ENCODE assay signal across 8 mouse cellular contexts in the genomic region with DNA sequence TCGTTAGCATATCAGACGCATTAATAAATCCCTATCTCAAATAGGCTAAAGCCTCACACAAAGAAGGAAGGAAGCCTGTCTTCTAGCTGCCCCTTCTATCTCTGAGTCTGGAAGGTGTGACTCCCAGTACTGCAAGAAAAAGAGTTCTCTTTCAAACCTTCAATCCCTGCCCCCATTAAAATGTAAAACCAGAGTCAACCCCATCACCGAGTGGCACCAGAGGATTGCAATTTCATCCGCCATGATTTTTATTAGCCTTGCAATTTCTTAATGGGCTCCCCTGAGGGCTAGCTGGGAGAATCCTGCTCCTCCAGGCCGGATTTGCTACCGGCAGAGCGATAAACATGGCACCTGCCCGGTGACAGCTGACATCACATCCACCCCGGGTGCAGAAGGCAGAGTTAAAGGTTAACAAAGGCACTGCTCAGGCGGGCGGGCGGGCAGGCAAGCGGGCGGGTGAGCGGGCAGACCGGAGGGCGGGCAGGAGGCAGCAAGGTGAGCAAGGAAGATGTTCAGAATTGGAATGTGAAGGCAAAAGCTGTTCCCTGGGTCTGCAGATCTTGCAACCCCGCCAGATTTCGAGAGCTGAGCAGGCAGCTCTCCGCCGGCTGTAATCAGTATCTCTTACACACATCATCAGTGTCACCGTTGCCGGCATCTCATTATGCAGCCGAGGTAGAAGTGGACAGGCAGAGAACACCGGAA.
DNase-seq lines count a peak whose midpoint lies in the region; ATAC-seq and TF ChIP-seq lines count a peak whose summit lies in the region.

No protein-coding gene starts in this region.

- no peaks in the 10 kb centered on the region for H3K9me3 ChIP-seq in heart, postnatal 0 days (replicated peaks; ENCODE audit: control insufficient read depth, low read length)
- H3K9me3 ChIP-seq in forebrain, embryonic 13.5 days (replicated peaks) = no peaks in the 10 kb centered on the region
- no peaks in the 10 kb centered on the region for H3K9me3 ChIP-seq in midbrain, embryonic 15.5 days

- H3K4me3 ChIP-seq in heart, postnatal 0 days (ENCODE audit: low read depth, low read length) = peak overlapping the region; percentile 33
- peak overlapping the region; percentile 43 for H3K4me3 ChIP-seq in forebrain, embryonic 13.5 days
- H3K4me3 ChIP-seq in midbrain, embryonic 15.5 days = peak overlapping the region; percentile 42

- WGBS in heart, postnatal 0 days = 7% methylated on average over 25 of the region's 25 CpGs
- WGBS in forebrain, embryonic 13.5 days = 4% methylated on average over 25 of the region's 25 CpGs
- 3% methylated on average over 25 of the region's 25 CpGs for WGBS in midbrain, embryonic 15.5 days

- H3K9ac ChIP-seq in heart, postnatal 0 days (replicated peaks; ENCODE audit: low read depth, low read length) = no peak overlapping the region
- peak overlapping the region; percentile 65 for H3K9ac ChIP-seq in forebrain, embryonic 13.5 days
- peak overlapping the region; percentile 53 for H3K9ac ChIP-seq in midbrain, embryonic 15.5 days

- no peak for TF ChIP-seq EP300 in heart, postnatal 0 days (IDR thresholded peaks at IDR 0.05; ENCODE audit: low read depth)

- H3K27ac ChIP-seq in heart, postnatal 0 days (ENCODE audit: low read depth) = no peak overlapping the region
- peak overlapping the region; percentile 37; the same call in 1 of the 2 replicates for H3K27ac ChIP-seq in forebrain, embryonic 13.5 days
- peak overlapping the region; percentile 90 for H3K27ac ChIP-seq in midbrain, embryonic 15.5 days

- H3K4me1 ChIP-seq in heart, postnatal 0 days (ENCODE audit: control insufficient read depth, insufficient read depth) = no peaks in the 10 kb centered on the region
- H3K4me1 ChIP-seq in forebrain, embryonic 13.5 days = peaks cover 5% of the 10 kb centered on the region; the same call in 1 of the 2 replicates
- H3K4me1 ChIP-seq in midbrain, embryonic 15.5 days = peaks cover 9% of the 10 kb centered on the region; the same call in 1 of the 2 replicates

- DNase-seq in heart, postnatal 0 days (ENCODE audit: low spot score) = no peak
- no peak for DNase-seq in heart, adult 18-20 months
- DNase-seq in cerebellum, adult 11-12 months = peak; percentile 9
- peak; percentile 78 for DNase-seq in kidney, postnatal 10 days
- no peak for DNase-seq in gastrocnemius, adult 8-10 months (ENCODE audit: low spot score in 2 of 2)

- peak overlapping the region; percentile 60 for H3K4me2 ChIP-seq in heart, postnatal 0 days (ENCODE audit: low read depth, low read length)
- H3K4me2 ChIP-seq in forebrain, embryonic 13.5 days = peak overlapping the region; percentile 74
- peak overlapping the region; percentile 71 for H3K4me2 ChIP-seq in midbrain, embryonic 15.5 days

- no peaks in the 10 kb centered on the region; the same call in 1 of the 2 replicates for H3K27me3 ChIP-seq in heart, postnatal 0 days (ENCODE audit: control insufficient read depth, insufficient read depth, low read length)
- no peaks in the 10 kb centered on the region for H3K27me3 ChIP-seq in forebrain, embryonic 13.5 days
- H3K27me3 ChIP-seq in midbrain, embryonic 15.5 days (replicated peaks) = no peaks in the 10 kb centered on the region

- no peaks in the 10 kb centered on the region for H3K36me3 ChIP-seq in heart, postnatal 0 days (replicated peaks; ENCODE audit: control insufficient read depth, insufficient read depth, low read length)
- H3K36me3 ChIP-seq in forebrain, embryonic 13.5 days (ENCODE audit: poor library complexity, severe bottlenecking) = no peaks in the 10 kb centered on the region
- H3K36me3 ChIP-seq in midbrain, embryonic 15.5 days (replicated peaks) = no peaks in the 10 kb centered on the region

- no peak for TF ChIP-seq CTCF in heart, postnatal 0 days (IDR thresholded peaks at IDR 0.05; ENCODE audit: low read depth)

- ATAC-seq in heart, postnatal 0 days (ENCODE audit: insufficient read depth, low read depth) = no peak
- ATAC-seq in forebrain, embryonic 13.5 days = peak; percentile 84
- ATAC-seq in midbrain, embryonic 15.5 days (replicated peaks) = peak; percentile 93
- no peak for ATAC-seq in CD4-positive, CD25-positive, alpha-beta regulatory T cell, adult 4 months

Comparison
In these comparisons a context has a peak if more than half of its experiments do, and no peak if none do; other contexts are left out.
1. ATAC-seq: peak in forebrain, embryonic 13.5 days (single experiment) and midbrain, embryonic 15.5 days (single experiment); none in heart, postnatal 0 days (single experiment) and CD4-positive, CD25-positive, alpha-beta regulatory T cell, adult 4 months (single experiment).
2. DNase-seq: peak in cerebellum, adult 11-12 months (single experiment) and kidney, postnatal 10 days (single experiment); none in heart, postnatal 0 days (single experiment), heart, adult 18-20 months (0 of 2) and gastrocnemius, adult 8-10 months (0 of 2).
3. Peak in every context shown above with its lines, with median percentiles within 50 percentile points of each other: H3K4me2 ChIP-seq and H3K4me3 ChIP-seq.